Mouse (Mus musculus): ENCODE results near the gene Gm5134. TPM values are rescaled to one million over a fixed set of nuclear protein-coding genes. Genes with fewer than 3 reads are reported as not detected.

Gm5134 gene
- polyA plus RNA-seq, 1 experiment, result 0.22 TPM

GRCm38 (mm10) chr10:75996315-75996714, 42.0 kb downstream of the Gm5134 start:
- Histone ChIP-seq H3K4me1 (ENCODE audit: control insufficient read depth, insufficient read depth, insufficient read length, low read length) (no peaks in the 10 kb centered on the region), H3K27me3 (ENCODE audit: control insufficient read depth, insufficient read depth, low read length) (no peaks in the 10 kb centered on the region), H3K27ac (ENCODE audit: insufficient read depth, low read depth, low read length) (no peak overlapping the region), H3K36me3 (ENCODE audit: control insufficient read depth, insufficient read depth, low read length) (no peaks in the 10 kb centered on the region), H3K4me3 (ENCODE audit: low read depth, low read length) (no peak overlapping the region)
- no peak for TF ChIP-seq POLR2A (IDR thresholded peaks at IDR 0.05; ENCODE audit: low read depth, low read length)
- TF ChIP-seq CTCF (IDR thresholded peaks at IDR 0.05; ENCODE audit: extremely low read depth, insufficient read length, insufficient replicate concordance, low read depth, low read length), result no peak
- WGBS, result 37% methylated on average over 3 of the region's 3 CpGs

GRCm38 (mm10) chr10:76001160-76001559, 46.8 kb downstream of the Gm5134 start:
- Histone ChIP-seq H3K27ac (ENCODE audit: insufficient read depth, low read depth, low read length) (no peak overlapping the region), H3K4me3 (ENCODE audit: low read depth, low read length) (no peak overlapping the region), H3K27me3 (ENCODE audit: control insufficient read depth, insufficient read depth, low read length) (no peaks in the 10 kb centered on the region), H3K4me1 (ENCODE audit: control insufficient read depth, insufficient read depth, insufficient read length, low read length) (no peaks in the 10 kb centered on the region), H3K36me3 (ENCODE audit: control insufficient read depth, insufficient read depth, low read length) (no peaks in the 10 kb centered on the region)
- no peak for TF ChIP-seq POLR2A (IDR thresholded peaks at IDR 0.05; ENCODE audit: low read depth, low read length)
- 46% methylated on average over 7 of the region's 7 CpGs for WGBS

- H3K27me3 ChIP-seq (ENCODE audit: control insufficient read depth, insufficient read depth, low read length), result no peaks in the 10 kb centered on the region
- H3K4me1 ChIP-seq (ENCODE audit: control insufficient read depth, insufficient read depth, insufficient read length, low read length), result no peaks in the 10 kb centered on the region
- no peaks in the 10 kb centered on the region for H3K36me3 ChIP-seq (ENCODE audit: control insufficient read depth, insufficient read depth, low read length)
- TF ChIP-seq POLR2A (IDR thresholded peaks at IDR 0.05; ENCODE audit: low read depth, low read length) (no peak), CTCF (IDR thresholded peaks at IDR 0.05; ENCODE audit: extremely low read depth, insufficient read length, insufficient replicate concordance, low read depth, low read length) (no peak)
- H3K27ac ChIP-seq (ENCODE audit: insufficient read depth, low read depth, low read length), result no peak overlapping the region
- H3K4me3 ChIP-seq (ENCODE audit: low read depth, low read length), result no peak overlapping the region
- 46% methylated on average over 3 of the region's 3 CpGs for WGBS
Measured at GRCm38 (mm10) chr10:76002101-76002521, 47.8 kb downstream of the Gm5134 start.

GRCm38 (mm10) chr10:76002615-76003014, 48.3 kb downstream of the Gm5134 start:
- Histone ChIP-seq H3K27ac (ENCODE audit: insufficient read depth, low read depth, low read length) (no peak overlapping the region), H3K27me3 (ENCODE audit: control insufficient read depth, insufficient read depth, low read length) (no peaks in the 10 kb centered on the region), H3K36me3 (ENCODE audit: control insufficient read depth, insufficient read depth, low read length) (no peaks in the 10 kb centered on the region), H3K4me3 (ENCODE audit: low read depth, low read length) (no peak overlapping the region), H3K4me1 (ENCODE audit: control insufficient read depth, insufficient read depth, insufficient read length, low read length) (no peaks in the 10 kb centered on the region)
- TF ChIP-seq CTCF (IDR thresholded peaks at IDR 0.05; ENCODE audit: extremely low read depth, insufficient read length, insufficient replicate concordance, low read depth, low read length), result no peak
- no peak for TF ChIP-seq POLR2A (IDR thresholded peaks at IDR 0.05; ENCODE audit: low read depth, low read length)
- WGBS, result 84% methylated on average over 2 of the region's 2 CpGs

GRCm38 (mm10) chr10:76003221-76003620, 48.9 kb downstream of the Gm5134 start:
- Histone ChIP-seq H3K4me1 (ENCODE audit: control insufficient read depth, insufficient read depth, insufficient read length, low read length) (no peaks in the 10 kb centered on the region), H3K27me3 (ENCODE audit: control insufficient read depth, insufficient read depth, low read length) (no peaks in the 10 kb centered on the region), H3K4me3 (ENCODE audit: low read depth, low read length) (no peak overlapping the region), H3K36me3 (ENCODE audit: control insufficient read depth, insufficient read depth, low read length) (no peaks in the 10 kb centered on the region), H3K27ac (ENCODE audit: insufficient read depth, low read depth, low read length) (no peak overlapping the region)
- WGBS, result 97% methylated on average over 2 of the region's 2 CpGs
- TF ChIP-seq POLR2A (IDR thresholded peaks at IDR 0.05; ENCODE audit: low read depth, low read length), result no peak
- TF ChIP-seq CTCF (IDR thresholded peaks at IDR 0.05; ENCODE audit: extremely low read depth, insufficient read length, insufficient replicate concordance, low read depth, low read length), result no peak

- TF ChIP-seq POLR2A (IDR thresholded peaks at IDR 0.05; ENCODE audit: low read depth, low read length), result no peak
- TF ChIP-seq CTCF (IDR thresholded peaks at IDR 0.05; ENCODE audit: extremely low read depth, insufficient read length, insufficient replicate concordance, low read depth, low read length), result no peak
Measured at GRCm38 (mm10) chr10:76006385-76006784, 52.1 kb downstream of the Gm5134 start.

GRCm38 (mm10) chr10:76009812-76010211, 55.5 kb downstream of the Gm5134 start:
- Histone ChIP-seq H3K27ac (ENCODE audit: insufficient read depth, low read depth, low read length) (no peak overlapping the region), H3K4me3 (ENCODE audit: low read depth, low read length) (no peak overlapping the region), H3K36me3 (ENCODE audit: control insufficient read depth, insufficient read depth, low read length) (no peaks in the 10 kb centered on the region), H3K4me1 (ENCODE audit: control insufficient read depth, insufficient read depth, insufficient read length, low read length) (no peaks in the 10 kb centered on the region), H3K27me3 (ENCODE audit: control insufficient read depth, insufficient read depth, low read length) (no peaks in the 10 kb centered on the region)
- no peak for TF ChIP-seq CTCF (IDR thresholded peaks at IDR 0.05; ENCODE audit: extremely low read depth, insufficient read length, insufficient replicate concordance, low read depth, low read length)
- TF ChIP-seq POLR2A (IDR thresholded peaks at IDR 0.05; ENCODE audit: low read depth, low read length), result no peak
- 71% methylated on average over 3 of the region's 3 CpGs for WGBS

More at GRCm38 (mm10) chr10:76006385-76006784, 52.1 kb downstream of the Gm5134 start:
- no peak overlapping the region for H3K4me3 ChIP-seq (ENCODE audit: low read depth, low read length)
- H3K4me1 ChIP-seq (ENCODE audit: control insufficient read depth, insufficient read depth, insufficient read length, low read length), result no peaks in the 10 kb centered on the region
- WGBS, result 89% methylated on average over 6 of the region's 6 CpGs
- no peaks in the 10 kb centered on the region for H3K27me3 ChIP-seq (ENCODE audit: control insufficient read depth, insufficient read depth, low read length)
- H3K27ac ChIP-seq (ENCODE audit: insufficient read depth, low read depth, low read length), result no peak overlapping the region
- H3K36me3 ChIP-seq (ENCODE audit: control insufficient read depth, insufficient read depth, low read length), result no peaks in the 10 kb centered on the region

- H3K36me3 ChIP-seq (ENCODE audit: control insufficient read depth, insufficient read depth, low read length), result no peaks in the 10 kb centered on the region
Measured at GRCm38 (mm10) chr10:76012922-76013321, 58.6 kb downstream of the Gm5134 start.

More at GRCm38 (mm10) chr10:76012922-76013321, 58.6 kb downstream of the Gm5134 start:
- Histone ChIP-seq H3K27me3 (ENCODE audit: control insufficient read depth, insufficient read depth, low read length) (no peaks in the 10 kb centered on the region), H3K4me1 (ENCODE audit: control insufficient read depth, insufficient read depth, insufficient read length, low read length) (no peaks in the 10 kb centered on the region), H3K4me3 (ENCODE audit: low read depth, low read length) (no peak overlapping the region), H3K27ac (ENCODE audit: insufficient read depth, low read depth, low read length) (no peak overlapping the region)
- TF ChIP-seq POLR2A (IDR thresholded peaks at IDR 0.05; ENCODE audit: low read depth, low read length) (no peak), CTCF (IDR thresholded peaks at IDR 0.05; ENCODE audit: extremely low read depth, insufficient read length, insufficient replicate concordance, low read depth, low read length) (no peak)
- WGBS, result 70% methylated on average over 6 of the region's 6 CpGs

All from small intestine, adult 2 months (tissue).